Mouse (Mus musculus) midbrain, postnatal 0 days (tissue): ENCODE measurements around the gene Col13a1. TPM values are rescaled to one million over a fixed set of nuclear protein-coding genes. Genes with fewer than 3 reads are reported as not detected.
A peak's percentile ranks its signal among the peaks of the same experiment; 100 is the strongest.

ENCODE experiments used
- ATAC-seq: fragments of 200-750 bp; cut with Nextera tagmentation; 2 replicates; pipeline ENCODE4 v1.8.0; 2017; ENCODE audit warnings: moderate number of reproducible peaks, mild to moderate bottlenecking, moderate TSS enrichment, moderate library complexity; ENCODE audit not compliant: low FRiP score
- DNase-seq: peaks from one replicate; pipeline ENCODE4 v3.0.0-alpha.2; 2015; ENCODE audit warnings: low spot score
- H3K27ac ChIP-seq: fragments of 300-500 bp; sonication (generic); 2 replicates; pipeline ENCODE4 v1.5.1; 2014; ENCODE audit warnings: low read depth, mild to moderate bottlenecking, low read length, mixed read lengths
- H3K27me3 ChIP-seq: fragments of 300-500 bp; sonication (generic); 2 replicates; pipeline ENCODE4 v1.6.1; 2014; ENCODE audit warnings: low read length, control low read depth, mixed read lengths; ENCODE audit not compliant: insufficient read depth
- H3K36me3 ChIP-seq: fragments of 300-500 bp; sonication (generic); 2 replicates; pipeline ENCODE4 v1.6.1; 2014; ENCODE audit warnings: low read length, control low read depth, mixed read lengths; ENCODE audit not compliant: insufficient read depth
- H3K4me1 ChIP-seq: fragments of 300-500 bp; sonication (generic); 2 replicates; pipeline ENCODE4 v1.6.1; 2014; ENCODE audit warnings: mild to moderate bottlenecking, control low read depth, antibody characterized with exemption, low read length, mixed read lengths; ENCODE audit not compliant: insufficient read depth
- H3K4me2 ChIP-seq: fragments of 300-500 bp; sonication (generic); 2 replicates; pipeline ENCODE4 v1.6.1; 2014; ENCODE audit warnings: low read depth, mild to moderate bottlenecking, low read length, mixed read lengths; ENCODE audit not compliant: poor library complexity, severe bottlenecking
- H3K4me3 ChIP-seq: fragments of 300-500 bp; sonication (generic); 2 replicates; pipeline ENCODE4 v1.5.1; 2014; ENCODE audit warnings: low read depth, mild to moderate bottlenecking, low read length, moderate library complexity
- H3K9ac ChIP-seq: fragments of 300-500 bp; sonication (generic); replicated peaks from 2 replicates; pipeline ENCODE4 v1.6.1; 2014; ENCODE audit warnings: mild to moderate bottlenecking, low read length, moderate library complexity, mixed read lengths; ENCODE audit not compliant: poor library complexity, severe bottlenecking
- H3K9me3 ChIP-seq: fragments of 300-500 bp; sonication (generic); 2 replicates; pipeline ENCODE4 v1.6.1; 2016; ENCODE audit warnings: low read length, control low read depth
- CTCF ChIP-seq: IDR thresholded peaks from 2 replicates; pipeline ENCODE4 v1.5.1; 2016; ENCODE audit warnings: antibody characterized with exemption, mild to moderate bottlenecking
- WGBS: fragments of 180-500 bp; shearing (Covaris S2); extraction: QIAGEN DNeasy Blood & Tissue Kit; methylation state at CpG from one replicate; pipeline ENCODE4 v1.1.7; 2014; 5-methylcytosine and 5-hydroxymethylcytosine counted together
- polyA plus RNA-seq: library from polyadenylated mRNA; unstranded; fragments of >200 nt; fragmentation: Nextera tagmentation; extraction: Ambion mirVana; gene quantifications from 2 replicates; pipeline ENCODE4 v1.2.1, GENCODE M21; 2015
- total RNA-seq: library from RNA; depleted of rRNA; stranded (reverse); fragments of >200 nt; gene quantifications from 2 replicates; pipeline ENCODE4 v1.2.3, GENCODE M21; 2014

Col13a1 gene
- total and polyA plus RNA-seq, 2 experiments from 2014 or later, result 1.2 to 3.7 TPM

- Histone ChIP-seq H3K36me3 (no peaks in the 10 kb centered on the region), H3K9ac (no peak overlapping the region), H3K4me3 (no peak overlapping the region), H3K27me3 (no peaks in the 10 kb centered on the region), H3K9me3 (no peaks in the 10 kb centered on the region), H3K4me2 (no peak overlapping the region), H3K4me1 (no peaks in the 10 kb centered on the region), H3K27ac (no peak overlapping the region)
- WGBS, result 18% methylated on average over 7 of the region's 7 CpGs
- no peak for TF ChIP-seq CTCF
- DNase-seq, result peak; percentile 61
- ATAC-seq, result peak; percentile 58; the same call in 1 of the 2 replicates
Observed at GRCm38 (mm10) chr10:61965386-61965841, 13.5 kb downstream of the Col13a1 start.

- no peaks in the 10 kb centered on the region for H3K36me3 ChIP-seq
- no peak overlapping the region for H3K9ac ChIP-seq
- H3K4me3 ChIP-seq, result no peak overlapping the region
- H3K27ac ChIP-seq, result no peak overlapping the region
- ATAC-seq (no peak), DNase-seq (no peak)
- H3K4me1 ChIP-seq, result no peaks in the 10 kb centered on the region
- no peaks in the 10 kb centered on the region for H3K9me3 ChIP-seq
- no peaks in the 10 kb centered on the region for H3K27me3 ChIP-seq
- no peak overlapping the region for H3K4me2 ChIP-seq
- WGBS, result 79% methylated on average over 6 of the region's 6 CpGs
- no peak for TF ChIP-seq CTCF
Observed at GRCm38 (mm10) chr10:61956718-61957117, 22.2 kb downstream of the Col13a1 start.

- TF ChIP-seq CTCF, result no peak
- H3K4me1 ChIP-seq, result no peaks in the 10 kb centered on the region
- WGBS, result 59% methylated on average over 5 of the region's 5 CpGs
- H3K27me3 ChIP-seq, result no peaks in the 10 kb centered on the region
- H3K9ac ChIP-seq, result no peak overlapping the region
- no peak for DNase-seq
- no peak overlapping the region for H3K4me2 ChIP-seq
- no peaks in the 10 kb centered on the region for H3K36me3 ChIP-seq
- no peak overlapping the region for H3K27ac ChIP-seq
- no peak for ATAC-seq
- H3K9me3 ChIP-seq, result no peaks in the 10 kb centered on the region
- no peak overlapping the region for H3K4me3 ChIP-seq
Observed at GRCm38 (mm10) chr10:61953916-61954315, 25.0 kb downstream of the Col13a1 start.

DNA sequence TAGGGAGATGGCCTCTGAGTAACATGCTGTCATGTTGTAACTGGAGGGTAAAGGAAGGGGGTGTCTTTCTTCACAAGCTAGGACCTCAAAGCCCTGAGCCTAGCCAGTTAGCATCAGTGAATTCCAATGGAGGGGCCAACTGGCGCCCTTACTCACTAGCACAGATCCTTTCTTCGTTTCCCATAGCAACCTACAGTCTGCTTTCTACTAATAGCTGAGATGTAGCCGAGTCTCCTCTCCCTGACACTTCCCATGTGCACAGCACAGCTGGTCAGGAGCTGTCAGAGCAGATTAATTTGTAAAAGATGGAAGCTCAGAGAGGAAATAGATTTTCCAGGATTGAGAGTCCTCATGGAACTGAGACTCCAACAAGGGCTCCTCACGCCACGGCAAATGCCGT, 29.4 kb downstream of the Col13a1 start:
- no peak for TF ChIP-seq CTCF
- no peaks in the 10 kb centered on the region for H3K9me3 ChIP-seq
- H3K4me3 ChIP-seq, result no peak overlapping the region
- WGBS, result 39% methylated on average over 6 of the region's 6 CpGs
- peak overlapping the region; percentile 33; the same call in 1 of the 2 replicates for H3K9ac ChIP-seq
- H3K27me3 ChIP-seq, result no peaks in the 10 kb centered on the region
- H3K27ac ChIP-seq, result peak overlapping the region; percentile 55
- no peaks in the 10 kb centered on the region for H3K36me3 ChIP-seq
- DNase-seq (peak; percentile 62), ATAC-seq (peak; percentile 80)
- H3K4me2 ChIP-seq, result no peak overlapping the region
- H3K4me1 ChIP-seq, result no peaks in the 10 kb centered on the region

DNA sequence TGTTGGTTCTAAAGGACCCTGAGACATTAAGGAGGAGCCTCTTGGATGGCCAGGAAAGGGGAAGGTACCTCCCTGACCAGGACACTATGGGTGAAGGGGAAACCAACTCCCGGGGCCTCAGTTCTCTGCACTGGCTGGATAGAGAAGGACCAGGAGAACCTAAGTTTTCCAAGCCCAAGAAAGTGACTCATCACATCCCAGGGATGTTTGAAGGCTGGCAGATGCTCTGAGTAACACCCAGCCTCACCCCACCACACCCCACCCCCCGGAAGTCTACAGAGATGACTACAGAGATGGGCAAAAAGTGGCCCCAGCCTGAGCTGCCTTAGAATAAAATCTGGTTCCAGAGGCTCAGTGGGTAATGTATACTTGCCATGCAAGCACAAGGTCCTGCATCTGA, 34.5 kb downstream of the Col13a1 start:
- Histone ChIP-seq H3K9ac (no peak overlapping the region), H3K9me3 (no peaks in the 10 kb centered on the region), H3K4me1 (no peaks in the 10 kb centered on the region), H3K27me3 (no peaks in the 10 kb centered on the region), H3K4me2 (no peak overlapping the region), H3K36me3 (no peaks in the 10 kb centered on the region), H3K4me3 (no peak overlapping the region), H3K27ac (no peak overlapping the region)
- DNase-seq (no peak), ATAC-seq (no peak)
- no peak for TF ChIP-seq CTCF
- WGBS, result 94% methylated on average over 2 of the region's 2 CpGs

DNA sequence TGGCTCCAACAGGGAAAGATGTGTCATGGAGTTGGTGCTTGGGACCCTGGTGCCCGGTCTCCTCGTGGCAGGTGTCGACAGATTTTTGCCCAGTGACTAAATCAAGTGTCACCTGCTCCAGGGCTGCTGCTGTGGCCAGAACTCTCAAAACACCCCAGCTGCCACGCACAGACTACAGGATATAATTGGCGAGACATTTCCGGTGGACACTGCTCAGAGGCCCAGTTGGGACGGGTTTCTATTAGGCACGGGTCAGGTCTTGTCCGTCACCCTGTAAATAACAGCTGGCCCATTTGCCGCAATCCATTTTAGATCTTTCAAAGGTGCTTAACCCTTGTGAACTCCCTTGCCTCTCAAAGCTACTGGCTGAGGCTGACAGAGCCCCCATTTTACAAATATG, 35.4 kb downstream of the Col13a1 start:
- Histone ChIP-seq H3K27me3 (no peaks in the 10 kb centered on the region), H3K9ac (no peak overlapping the region), H3K27ac (no peak overlapping the region), H3K4me1 (no peaks in the 10 kb centered on the region), H3K36me3 (no peaks in the 10 kb centered on the region), H3K4me2 (no peak overlapping the region), H3K4me3 (no peak overlapping the region), H3K9me3 (no peaks in the 10 kb centered on the region)
- DNase-seq (no peak), ATAC-seq (no peak)
- 75% methylated on average over 10 of the region's 10 CpGs for WGBS
- TF ChIP-seq CTCF, result no peak
